Mouse (Mus musculus): ENCODE results near the gene Zan.

The Zan gene

DNA sequence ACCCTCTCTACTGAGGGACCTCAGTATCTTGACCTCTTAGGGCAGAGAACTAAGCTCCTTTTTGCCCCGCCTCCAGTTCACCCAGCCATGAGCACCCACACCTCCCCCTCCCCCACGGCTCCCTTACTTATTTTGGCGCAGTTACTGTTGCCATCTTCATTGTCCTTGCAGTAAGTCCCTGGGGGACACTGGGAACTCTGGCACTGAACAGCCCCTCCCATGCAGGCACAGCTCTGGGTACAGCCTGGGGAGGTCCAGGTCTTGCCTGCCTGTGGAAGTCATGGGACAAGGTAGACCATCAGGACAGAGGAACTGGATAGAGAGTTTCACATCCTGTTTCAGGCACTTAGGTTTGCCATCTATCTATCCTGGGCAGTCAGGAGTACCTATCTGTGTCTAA lies 66.8 kb downstream of the Zan start:
- DNase-seq: no peak

DNA sequence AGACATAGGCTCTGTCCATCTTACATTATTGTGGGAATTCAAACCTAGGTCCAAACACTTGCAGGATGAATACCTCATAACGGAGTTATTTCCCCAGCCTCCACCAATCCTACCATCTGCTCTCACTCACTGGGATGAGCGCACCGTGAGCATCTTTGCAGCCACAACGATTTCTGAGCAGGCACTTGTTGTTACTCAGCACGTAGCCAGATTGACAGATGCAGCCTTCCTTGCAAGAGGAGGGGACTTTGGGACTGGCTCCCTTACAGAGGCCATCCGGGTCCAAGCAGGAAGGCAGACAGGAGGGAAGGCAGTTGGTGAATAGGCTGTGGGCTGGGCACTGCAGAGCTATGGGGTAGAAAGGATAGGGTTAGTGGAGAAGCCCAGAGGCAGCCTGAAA lies 67.4 kb downstream of the Zan start:
- no peak for DNase-seq

DNA sequence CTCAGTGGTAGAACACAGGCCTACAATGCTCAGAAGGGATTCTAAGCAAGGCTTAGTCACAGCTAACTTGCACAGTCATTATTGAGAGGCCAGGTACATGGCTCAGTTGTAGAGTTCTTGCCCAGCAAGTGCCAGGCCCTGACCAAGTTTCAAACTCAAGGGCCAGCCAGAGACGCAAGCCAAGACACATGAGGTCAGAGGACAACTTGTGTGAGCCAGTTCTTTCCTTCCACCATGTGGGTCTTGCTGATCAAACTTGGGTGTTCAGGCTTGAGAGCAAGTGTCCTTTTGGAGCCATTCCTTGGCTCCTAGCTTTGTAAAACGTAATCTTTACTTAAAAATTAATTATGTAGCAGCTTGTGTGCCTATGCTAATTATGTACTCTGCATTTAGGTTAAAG lies 72.8 kb downstream of the Zan start:
- no peak for DNase-seq

DNA sequence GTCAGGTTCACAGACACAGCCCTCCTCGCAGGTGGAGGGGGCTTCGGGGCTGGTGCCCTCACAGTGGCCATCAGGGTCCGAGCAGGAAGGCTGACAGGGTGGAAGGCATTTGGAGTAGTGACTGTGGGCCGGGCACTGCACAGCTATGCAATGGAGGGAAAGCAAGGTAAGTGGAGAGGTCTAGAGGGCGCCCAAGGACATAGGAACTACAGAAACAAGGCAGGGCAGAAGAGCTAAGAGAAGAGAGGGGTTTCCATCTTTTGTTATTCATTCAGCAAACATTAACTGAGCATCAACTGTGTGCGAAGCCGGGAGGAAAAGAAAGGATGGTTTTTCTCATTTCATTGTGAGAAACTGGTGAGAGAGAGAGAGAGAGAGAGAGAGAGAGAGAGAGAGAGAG lies 82.4 kb downstream of the Zan start:
- DNase-seq: no peak

DNA sequence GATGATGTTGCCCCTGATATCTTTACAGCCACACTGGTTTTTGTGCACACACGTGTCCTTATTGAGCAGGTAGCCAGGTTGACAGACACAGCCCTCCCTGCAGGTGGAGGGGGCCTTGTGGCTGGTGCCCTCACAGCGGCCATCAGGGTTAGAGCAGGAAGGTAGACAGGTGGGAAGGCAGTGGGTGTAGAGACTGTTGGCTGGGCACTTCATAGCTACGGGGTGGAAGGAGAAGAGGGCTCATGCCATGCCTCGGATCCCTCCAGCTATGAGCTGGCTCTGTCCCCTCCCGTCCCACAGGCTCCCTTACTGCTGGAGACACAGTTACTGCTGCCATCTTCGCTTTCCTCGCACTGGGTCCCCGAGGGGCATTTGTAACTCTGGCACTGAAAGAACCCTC lies 85.2 kb downstream of the Zan start:
- no peak for DNase-seq

DNA sequence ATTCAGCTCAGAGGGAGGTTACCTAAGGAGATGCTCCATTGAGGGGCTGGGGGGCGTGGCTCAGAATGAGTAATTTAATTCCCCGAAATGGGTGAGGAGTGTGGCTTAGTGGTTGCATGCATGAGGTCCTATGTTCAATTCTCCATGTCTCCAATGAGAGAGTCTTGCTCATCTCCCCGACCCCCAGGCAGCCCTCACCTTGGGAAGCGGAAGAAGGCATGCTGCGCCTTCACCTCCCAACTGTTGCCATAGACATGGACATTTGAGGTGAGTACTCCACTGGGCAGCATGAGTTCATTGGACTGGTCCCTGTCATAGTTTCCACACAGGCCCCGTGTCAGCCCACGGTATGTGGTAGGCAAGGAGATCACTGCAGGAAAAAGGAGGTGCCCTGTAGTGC lies 90.2 kb downstream of the Zan start:
- no peak for DNase-seq

DNA sequence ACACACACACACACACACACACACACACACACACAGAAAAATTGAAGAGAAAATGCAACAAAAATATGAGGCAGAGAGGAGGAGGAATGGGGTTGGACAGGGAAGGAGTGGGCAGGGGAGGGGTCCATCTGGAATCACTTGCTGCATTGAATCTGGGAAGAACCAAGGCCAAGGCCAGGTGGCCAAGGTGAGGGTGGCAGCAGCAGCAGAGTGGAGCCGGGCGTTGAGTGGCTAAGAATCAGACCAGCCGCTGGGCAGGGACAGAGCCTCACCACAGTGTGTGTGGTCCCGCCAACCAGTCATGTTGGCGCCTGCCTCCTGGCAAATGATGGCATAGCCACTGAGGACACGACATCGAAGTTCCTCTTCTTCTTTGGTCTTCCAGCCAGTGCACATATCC lies 93.4 kb downstream of the Zan start:
- no peak for DNase-seq

DNA sequence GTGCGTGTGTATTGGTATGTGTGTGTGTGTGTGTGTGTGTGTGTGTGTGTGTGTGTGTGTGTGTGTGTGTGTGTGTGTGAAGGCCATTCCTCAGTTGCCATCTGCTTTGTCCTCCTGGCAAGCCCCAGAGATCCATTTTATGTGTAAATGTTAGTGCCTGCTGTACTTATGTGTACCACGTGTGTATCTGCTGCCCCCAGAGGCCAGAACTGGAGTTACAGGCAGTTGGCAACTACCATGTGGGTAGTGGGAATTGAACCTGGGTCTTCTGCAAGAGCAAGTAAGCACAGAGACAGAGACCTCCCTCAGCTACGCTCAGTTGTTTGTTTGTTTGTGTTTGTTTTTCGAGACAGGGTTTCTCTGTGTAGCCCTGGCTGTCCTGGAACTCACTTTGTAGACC lies 95.7 kb downstream of the Zan start:
- DNase-seq: peak; percentile 74

DNA sequence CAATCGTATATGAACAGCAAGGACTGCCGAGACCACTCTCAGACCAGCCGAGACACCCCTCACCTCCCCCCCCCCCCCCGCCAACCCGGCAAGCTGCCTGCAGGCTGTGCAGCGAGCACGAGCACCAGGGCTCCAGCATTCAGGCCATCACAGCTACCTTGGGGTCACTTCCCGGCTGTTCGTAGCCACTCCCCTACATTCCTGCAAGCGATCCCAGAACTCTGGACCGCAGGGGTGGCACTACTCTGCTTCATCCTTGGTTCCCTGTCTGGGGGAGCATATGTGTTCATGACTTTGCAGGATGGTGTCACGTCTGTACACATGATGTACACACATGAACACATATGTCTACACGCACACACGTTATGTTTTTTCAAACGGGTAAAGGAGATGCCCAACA lies 99.3 kb downstream of the Zan start:
- DNase-seq: no peak

DNA sequence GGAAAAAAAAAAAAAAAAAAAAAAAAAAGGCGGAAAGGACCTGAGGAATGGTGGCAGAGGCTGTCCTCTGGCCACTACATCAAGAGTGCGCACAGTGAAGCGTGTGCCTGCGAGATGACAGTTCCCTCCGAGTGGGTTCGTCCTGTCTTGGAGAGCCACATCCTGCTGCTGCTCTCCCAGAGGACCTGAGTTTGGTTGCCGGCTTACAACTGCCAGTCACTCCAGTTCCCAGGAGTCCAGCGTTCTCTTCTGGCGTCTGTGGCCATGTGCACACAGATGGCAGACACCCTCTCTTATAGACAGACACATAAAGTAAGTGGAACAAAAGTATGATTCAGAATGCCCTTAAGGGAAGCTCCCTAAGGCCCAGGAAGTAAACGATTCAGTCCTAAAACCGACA lies 99.7 kb downstream of the Zan start:
- DNase-seq: no peak

DNA sequence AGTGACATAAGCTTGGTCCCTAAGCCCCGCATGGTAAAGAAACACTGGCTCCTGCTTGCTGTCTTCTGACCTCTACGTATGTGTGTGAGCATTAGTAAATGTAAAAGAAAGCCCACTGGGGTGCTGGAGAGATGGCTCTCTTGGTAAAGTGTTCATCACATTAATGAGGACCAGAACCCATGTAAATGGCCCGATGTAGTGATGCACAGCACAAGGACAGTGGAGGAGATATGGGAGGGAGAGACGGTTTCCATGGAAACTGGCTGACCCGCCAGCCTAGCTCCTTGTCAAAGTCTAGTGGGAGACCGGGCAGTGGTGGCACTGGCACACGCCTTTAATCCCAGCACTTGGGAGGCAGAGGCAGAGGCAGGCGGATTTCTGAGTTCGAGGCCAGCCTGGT lies 100.1 kb downstream of the Zan start:
- no peak for DNase-seq

DNA sequence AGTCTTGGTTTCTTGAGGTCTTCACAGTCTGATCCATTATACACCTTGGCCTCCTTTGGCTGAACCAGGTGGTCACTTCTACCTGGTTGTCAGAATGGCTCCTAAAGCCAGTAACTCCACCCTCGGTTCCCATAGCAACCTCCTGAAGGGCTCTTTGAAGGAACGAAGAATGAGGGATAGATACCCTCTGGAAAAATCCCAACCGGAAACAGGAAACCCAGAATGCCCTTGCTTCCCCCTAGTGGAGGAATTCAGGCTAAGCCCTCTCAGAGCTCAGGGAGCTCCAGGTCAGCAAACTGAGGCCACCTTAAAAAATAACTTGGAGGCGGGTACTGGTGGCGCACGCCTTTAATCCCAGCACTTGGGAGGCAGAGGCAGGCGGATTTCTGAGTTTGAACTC lies 100.7 kb downstream of the Zan start:
- DNase-seq: no peak

DNA sequence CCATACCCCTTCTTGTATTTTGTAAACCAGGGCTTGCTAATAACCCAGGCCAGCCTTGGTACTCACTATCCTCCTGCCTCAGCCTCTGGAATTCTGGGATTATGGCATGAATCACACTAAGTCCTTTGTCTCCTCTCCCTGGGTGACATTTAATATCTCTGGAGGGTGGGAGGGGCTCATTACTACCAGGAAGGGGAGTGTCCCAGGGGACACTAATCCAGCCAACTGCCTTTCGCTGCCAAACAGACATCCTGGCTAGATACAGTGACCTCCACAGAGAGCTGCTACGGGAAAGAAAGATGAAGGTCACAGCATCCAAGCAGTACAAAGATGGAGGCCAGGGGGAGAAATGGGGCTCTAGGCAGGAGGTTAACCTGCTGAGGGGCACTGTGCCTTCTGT lies 101.2 kb downstream of the Zan start:
- DNase-seq: no peak

DNA sequence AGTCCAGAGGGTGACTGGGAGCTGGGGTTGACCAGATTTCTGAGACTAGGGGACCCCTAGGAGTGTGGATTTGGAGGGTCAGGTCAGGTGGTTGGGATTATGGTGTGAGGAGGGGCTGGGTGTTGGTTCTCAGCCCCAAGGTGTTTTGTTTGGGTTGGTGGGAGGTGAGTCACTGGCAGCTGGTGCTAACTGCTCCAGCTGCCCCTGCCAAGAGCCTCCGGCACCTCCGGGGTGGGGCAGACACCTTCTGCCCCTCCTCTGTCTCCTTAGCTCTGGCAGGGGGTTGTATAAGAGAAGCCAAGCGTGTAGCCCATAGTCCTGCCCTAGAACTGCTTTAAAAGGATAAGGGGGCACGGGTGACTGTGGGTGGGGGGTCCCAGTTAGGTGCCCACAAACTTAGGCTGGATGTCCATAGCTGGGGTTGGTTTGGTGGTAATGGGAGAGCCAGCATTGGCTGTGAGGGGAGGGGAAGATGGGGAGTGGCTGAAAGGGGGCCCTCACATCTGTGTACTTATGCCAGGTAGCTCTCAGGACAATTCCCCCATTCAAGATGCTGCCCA lies 102.3 kb downstream of the Zan start:
- no peak for DNase-seq

DNA sequence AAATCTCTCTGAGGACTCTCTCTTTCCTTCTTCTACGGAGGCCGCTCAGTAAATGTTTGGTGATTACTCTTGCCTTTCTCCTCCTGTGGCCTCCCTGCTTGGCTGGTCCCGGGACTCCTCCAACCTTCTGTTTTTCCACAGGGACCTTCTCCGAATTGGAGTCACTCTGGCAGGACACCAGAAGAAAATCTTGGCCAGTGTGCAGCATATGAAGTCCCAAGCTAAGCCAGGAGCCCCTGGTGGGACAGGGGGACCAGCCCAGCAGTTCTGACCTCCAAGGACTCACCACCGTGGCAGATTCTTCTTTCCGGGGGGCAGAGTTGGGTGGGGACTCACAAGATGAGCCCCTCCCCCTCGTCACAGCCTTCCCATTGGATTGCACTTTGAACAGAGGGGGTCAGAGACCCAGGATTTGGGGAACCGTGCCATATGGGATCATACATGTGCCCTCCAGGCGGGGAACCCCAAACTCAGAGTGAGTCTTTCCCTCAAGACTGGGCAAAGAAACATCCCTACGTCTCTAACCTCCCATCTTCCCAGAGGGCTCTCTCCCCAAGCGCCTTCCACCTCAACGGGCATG lies 103.4 kb downstream of the Zan start:
- DNase-seq: no peak

DNA sequence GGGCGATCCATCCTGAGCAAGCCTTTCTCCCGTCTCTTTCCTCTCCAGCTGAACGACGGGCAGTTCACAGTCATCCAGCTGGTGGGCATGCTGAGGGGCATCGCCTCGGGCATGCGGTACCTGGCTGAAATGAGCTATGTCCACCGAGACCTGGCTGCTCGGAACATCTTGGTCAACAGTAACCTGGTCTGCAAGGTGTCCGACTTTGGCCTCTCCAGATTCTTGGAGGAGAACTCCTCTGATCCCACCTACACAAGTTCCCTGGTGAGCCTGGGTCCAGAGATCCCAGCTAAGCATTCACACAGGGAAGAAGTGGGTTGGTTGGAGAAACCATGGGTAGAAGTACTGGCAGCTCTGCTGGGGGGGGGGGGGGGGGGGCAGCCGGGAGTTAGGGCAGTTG lies 107.2 kb downstream of the Zan start:
- DNase-seq: no peak

DNA sequence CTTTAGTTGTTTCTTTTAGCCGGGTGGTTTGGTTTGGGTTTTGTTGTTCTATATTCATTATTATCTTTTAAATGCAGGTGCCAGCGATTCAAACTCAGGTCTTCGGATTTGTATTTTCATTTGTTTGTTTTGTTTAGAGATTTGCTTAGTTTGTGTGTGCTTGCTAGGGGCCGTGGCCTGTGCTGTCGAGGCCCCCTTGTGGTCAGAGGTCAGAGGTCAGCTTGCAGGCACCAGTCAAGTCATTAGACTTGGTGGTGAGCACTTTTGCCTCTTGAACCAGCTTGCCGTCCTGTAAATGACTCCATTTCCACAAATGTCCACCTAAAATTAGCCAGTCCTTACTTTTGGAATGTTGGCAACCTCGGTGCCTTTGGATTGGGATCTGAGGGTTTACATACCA lies 118.5 kb downstream of the Zan start:
- peak; percentile 41 for DNase-seq

DNA sequence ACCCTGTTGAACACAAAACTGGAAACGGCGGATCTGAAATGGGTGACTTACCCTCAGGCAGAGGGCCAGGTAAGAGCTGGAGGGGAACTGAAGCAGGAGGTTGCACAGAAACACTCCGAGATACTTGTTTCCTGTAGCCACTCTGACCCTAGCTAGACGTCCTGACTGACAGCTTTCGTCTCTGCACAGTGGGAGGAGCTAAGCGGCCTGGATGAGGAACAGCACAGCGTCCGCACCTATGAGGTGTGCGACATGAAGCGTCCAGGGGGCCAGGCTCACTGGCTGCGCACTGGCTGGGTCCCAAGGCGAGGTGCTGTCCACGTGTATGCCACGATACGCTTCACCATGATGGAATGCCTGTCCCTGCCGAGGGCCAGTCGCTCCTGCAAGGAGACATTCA lies 122.8 kb downstream of the Zan start:
- no peak for DNase-seq

DNA sequence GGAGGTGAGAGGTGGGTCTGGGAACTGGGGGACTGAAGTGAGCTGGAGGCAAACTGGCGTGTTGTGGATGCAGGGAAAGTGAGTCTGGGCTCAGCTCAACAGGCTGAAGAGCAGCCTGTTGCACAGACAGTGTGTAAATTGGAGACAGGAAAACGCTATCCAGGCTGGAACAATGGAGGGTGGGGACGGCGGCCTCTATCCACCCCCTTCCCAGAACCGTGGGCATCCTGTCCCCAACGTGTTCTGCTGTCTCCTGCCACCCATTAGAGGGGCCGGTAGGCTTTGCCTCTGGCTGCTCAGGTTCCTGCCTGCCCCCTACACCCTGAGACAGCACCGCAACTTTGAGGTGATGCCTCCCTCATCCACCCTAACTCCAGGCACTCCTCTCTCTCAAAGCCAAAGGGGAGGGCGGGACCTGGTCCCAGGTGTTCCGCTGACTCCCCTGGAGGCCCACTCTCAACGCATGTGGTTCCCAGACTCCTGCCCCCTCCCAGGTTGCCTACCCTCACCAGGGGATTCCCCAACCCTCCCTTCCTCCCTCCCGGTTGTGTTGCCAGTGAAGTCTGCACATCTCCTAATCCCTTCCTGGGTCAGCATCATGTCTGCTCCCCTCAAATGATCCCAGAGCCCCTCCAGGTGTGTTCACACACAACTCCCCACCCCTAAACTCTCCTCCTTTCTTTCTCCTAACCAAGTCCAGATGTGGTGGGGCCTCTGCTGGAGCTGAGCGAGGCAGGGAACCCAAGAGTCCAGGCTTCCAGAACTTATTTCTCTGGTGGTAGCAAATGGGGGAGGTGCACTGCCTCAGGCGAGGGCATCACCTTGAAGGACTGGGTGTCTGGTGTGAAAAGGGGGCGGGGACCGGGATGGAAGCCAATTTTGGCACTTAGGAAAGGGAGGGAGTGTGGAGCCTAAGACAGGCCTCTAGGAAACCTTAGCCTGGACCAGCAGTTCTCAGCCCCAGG lies 124.6 kb downstream of the Zan start:
- no peak for DNase-seq

DNA sequence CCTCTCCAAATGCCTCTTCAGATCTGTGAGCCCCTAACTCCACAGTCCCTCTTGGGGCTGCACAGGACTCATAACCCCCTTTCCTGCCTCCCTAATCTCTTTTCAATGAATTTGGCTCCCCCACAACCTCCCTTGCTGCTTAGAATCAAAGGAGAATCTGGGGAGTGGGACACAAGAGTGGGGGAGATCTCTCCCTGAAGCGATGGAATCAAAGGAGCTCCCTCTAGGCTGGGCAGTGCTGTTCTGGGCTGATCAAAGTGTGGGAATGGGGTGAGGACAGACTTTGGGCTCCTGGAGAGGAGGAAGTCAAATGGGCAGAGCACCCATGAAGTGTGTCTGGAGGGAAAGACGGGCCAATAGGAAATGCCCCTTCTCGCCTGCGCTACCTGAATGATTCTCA lies 125.5 kb downstream of the Zan start:
- DNase-seq: no peak

DNA sequence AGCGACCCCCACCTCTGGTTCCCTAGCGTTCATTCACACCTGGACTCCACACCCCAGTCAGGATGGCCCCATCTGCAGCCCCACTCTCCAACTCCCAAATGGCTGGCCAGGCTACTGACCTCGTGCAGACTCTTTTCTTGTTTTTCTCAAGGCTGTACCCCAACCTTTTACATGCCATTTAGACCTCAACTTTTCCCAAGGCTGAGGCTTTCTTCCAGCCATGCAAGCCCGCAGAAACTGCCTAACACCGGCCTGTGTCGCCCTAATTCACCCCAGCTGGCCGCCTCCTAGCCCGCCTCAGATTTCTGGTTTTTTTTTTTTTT lies 125.8 kb downstream of the Zan start:
- no peak for DNase-seq

DNA sequence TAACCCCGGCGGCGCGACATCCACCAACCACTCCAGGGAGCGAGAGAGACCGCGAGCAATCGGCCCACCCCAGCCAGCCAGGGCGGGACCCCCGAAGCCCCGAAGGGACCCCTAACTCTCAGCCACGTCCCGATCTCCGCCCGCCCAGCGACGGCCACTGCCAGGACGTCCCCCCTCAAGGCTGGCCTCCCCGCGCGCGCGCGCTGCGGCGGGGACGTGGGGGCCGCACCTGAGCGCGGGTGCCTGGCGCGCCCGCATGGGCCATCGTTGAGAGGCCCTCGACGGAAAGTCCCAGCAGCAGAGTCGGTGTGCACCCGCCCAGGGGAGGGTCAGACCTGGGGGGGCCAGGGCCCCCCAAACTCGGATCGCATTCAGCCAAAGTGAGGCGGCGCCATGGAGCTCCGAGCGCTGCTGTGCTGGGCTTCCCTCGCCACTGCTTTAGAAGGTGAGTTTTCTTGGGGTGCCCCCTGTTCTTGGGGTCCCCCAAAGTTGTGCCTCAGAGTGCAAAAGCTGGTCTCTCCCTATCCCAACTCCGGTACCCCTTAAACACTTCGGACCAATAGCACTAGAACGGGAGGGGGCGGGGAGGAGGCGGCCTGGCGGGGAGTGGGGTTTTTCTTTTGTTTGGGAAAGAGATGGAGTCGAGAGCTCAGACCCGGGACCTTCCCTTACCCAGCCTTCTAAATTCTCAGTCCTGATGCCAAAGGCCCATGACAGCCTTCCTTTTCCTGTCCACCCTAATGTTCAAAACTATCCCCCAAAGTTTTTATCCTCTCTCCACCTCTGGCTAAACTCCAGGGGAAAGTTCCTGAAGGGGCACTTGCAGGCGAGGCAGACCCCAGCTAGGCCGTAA lies 126.4 kb downstream of the Zan start:
- DNase-seq: peak; percentile 12

DNA sequence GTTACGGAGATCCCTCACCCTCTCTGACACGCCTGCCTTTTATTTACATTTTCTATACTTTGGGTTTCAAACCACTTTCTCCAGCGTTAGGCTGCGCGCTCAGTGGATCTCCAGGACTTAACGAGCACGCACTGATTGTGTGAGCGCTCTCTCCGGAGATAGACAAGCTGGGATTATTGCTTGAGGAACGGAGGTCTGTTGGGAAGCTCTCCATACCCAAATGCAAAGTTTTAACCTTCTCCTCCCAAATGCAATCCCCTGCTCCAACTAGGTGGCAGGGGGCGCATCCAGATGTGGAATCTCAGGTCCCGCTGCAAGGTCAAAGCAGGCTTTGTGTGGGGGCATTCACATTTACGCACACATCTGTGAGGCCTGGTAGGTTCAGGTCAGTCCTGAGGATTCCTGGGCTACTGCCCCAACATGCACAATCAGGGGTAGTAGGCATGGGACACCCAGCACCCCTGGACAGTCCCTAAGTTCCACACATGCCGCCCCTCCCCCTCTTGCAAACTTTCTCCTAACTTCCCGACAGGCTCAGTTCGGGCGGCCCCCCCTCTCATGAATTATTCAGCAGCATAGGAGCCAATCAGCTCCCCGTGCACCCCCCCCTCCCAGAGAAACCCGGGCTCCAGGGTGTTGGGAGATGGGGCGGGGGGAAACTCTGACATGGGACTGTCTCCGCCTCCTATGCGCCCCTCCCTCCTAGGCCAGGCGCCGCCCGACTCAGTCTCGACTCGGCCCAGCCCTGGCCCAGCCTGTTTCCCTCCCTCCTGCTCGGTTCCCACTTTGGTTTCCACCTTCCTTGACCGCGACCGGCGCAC lies 127.3 kb downstream of the Zan start, which contains the start of gene Ephb4:
Gene Ephb4 (plus strand): TSS at position 726 of the 821 bp plus-strand sequence.
- DNase-seq: peak; percentile 39

All from thymus, postnatal 14 days (tissue).